Mouse (Mus musculus) bone marrow, adult 2 months (tissue): ENCODE data around the gene Kcnk6. TPM values are rescaled to one million over a fixed set of nuclear protein-coding genes. Genes with fewer than 3 reads are reported as not detected.
"Not testable (repeated sequence)": the region's sequence is repeated elsewhere in the genome, so short reads cannot be mapped to it uniquely, and the experiment has no call there.

ENCODE experiments used
- H3K27ac ChIP-seq: fragments of 200-500 bp; 2 replicates; pipeline ENCODE4 v1.5.1; 2012; ENCODE audit warnings: low read depth, mild to moderate bottlenecking, control low read depth, inconsistent platforms, low read length; ENCODE audit not compliant: control insufficient read depth, poor library complexity, insufficient read depth
- H3K4me1 ChIP-seq: fragments of 200-500 bp; 2 replicates; pipeline ENCODE4 v1.6.1; 2011; ENCODE audit warnings: low read length; ENCODE audit not compliant: control insufficient read depth, insufficient read depth
- H3K4me3 ChIP-seq: fragments of 200-500 bp; replicated peaks from 2 replicates; pipeline ENCODE3; 2011; ENCODE audit warnings: mild to moderate bottlenecking, low read depth, low read length, control low read depth; ENCODE audit not compliant: control insufficient read depth
- CTCF ChIP-seq: fragments of 200-500 bp; IDR thresholded peaks from 2 replicates; pipeline ENCODE4 v1.5.1; 2011; ENCODE audit warnings: low read length, control low read depth; ENCODE audit not compliant: control insufficient read depth, insufficient read depth
- POLR2A ChIP-seq: fragments of 200-500 bp; IDR thresholded peaks from 2 replicates; pipeline ENCODE4 v1.6.1; 2011; ENCODE audit warnings: low read depth, mild to moderate bottlenecking, control low read depth, low read length, borderline replicate concordance; ENCODE audit not compliant: control insufficient read depth
- WGBS: fragments of 180-500 bp; shearing (Covaris S2); methylation state at CpG from one replicate; pipeline ENCODE4 v1.1.7; 2018; 5-methylcytosine and 5-hydroxymethylcytosine counted together
- polyA plus RNA-seq: library from polyadenylated mRNA; stranded (reverse); fragments of >200 nt; gene quantifications from 2 replicates; pipeline ENCODE4 v1.2.4, GENCODE M21; 2011; ENCODE audit warnings: low replicate concordance; ENCODE audit not compliant: missing spikeins, insufficient read depth, insufficient read length

Kcnk6 gene
- polyA plus RNA-seq, 1 experiment: 8.8 TPM

DNA sequence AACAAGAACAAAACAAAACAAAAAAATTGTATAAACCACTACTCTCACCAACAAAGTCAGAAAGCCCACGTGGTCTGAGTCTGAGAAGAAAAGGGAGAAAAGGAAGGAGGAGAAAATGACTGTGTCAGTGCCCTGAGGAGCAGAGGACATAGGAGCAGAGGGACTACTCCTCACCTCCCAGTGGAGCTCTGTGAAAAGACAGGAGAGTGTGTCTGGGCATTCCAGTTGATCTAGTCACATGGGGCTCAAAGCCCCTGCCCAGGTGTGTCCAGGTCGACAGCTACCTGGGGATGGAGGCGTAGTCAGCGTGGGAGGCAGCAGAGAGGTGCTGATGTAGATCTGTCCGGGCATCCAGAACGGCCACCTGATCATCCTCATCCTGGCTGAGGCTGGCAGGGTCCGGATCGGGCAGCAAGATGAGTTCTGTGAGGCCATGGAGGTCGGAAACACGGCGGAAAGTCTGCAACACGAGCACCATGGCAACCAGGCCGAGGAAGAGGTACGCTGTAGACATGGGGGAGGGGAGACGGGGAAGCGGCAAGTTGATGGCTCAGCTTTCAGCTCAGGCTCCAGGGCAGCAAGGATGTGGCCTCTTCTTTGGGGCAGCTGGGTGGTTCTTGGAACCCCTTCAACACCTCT, 7.4 kb downstream of the Kcnk6 start:
- WGBS: 44% methylated on average over 16 of the region's 16 CpGs
- Histone ChIP-seq H3K4me1 (no peaks in the 10 kb centered on the region), H3K4me3 (no peak overlapping the region), H3K27ac (no peak overlapping the region)
- no peak for TF ChIP-seq POLR2A
- no peak for TF ChIP-seq CTCF

DNA sequence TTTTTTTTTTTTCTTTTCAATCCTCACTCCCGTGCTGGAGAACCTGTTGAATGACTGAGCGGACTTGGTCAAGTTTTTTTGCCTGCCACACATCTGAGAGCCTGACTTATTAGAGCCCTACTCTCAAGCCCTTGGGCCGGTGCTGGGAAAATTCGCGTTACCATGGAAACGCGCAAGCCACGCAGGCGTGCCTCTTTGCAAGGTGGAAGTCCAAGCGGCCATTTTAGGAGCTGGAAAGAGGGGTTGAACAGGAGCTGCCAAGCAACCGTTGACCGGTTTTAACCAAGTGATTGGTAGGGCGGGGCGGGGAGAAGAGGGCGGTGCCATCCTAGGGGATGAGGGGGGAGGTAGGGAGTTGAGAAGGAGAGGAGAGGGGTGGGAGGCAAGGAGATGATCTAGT, 17.5 kb downstream of the Kcnk6 start:
- H3K4me3 ChIP-seq: no peak overlapping the region
- TF ChIP-seq CTCF (no peak), POLR2A (no peak)
- H3K27ac ChIP-seq: no peak overlapping the region
- H3K4me1 ChIP-seq: no peaks in the 10 kb centered on the region
- 82% methylated on average over 15 of the region's 15 CpGs for WGBS

DNA sequence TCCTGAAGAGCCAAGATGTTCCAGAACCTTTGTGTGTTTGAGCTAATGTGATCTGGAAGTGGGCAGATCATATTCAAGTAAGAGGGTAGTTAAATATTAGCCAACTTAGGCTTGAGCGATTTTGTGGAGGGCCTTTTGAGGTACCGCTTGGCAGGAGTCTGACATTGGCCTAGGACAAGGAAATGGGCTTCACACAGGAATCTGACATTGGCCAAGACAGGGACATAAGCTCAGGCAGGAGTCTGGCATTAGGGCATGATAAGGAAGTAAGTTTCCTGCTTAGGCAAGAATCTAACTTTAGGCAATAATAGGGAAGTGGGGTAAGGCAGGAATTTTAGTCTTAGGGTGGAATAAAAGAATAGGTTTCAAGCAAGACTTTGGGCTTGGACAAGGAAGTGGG, 18.1 kb downstream of the Kcnk6 start:
- Histone ChIP-seq H3K4me1 (no peaks in the 10 kb centered on the region), H3K4me3 (no peak overlapping the region), H3K27ac (no peak overlapping the region)
- TF ChIP-seq POLR2A (no peak), CTCF (no peak)
- 67% methylated on average over 2 of the region's 2 CpGs for WGBS

DNA sequence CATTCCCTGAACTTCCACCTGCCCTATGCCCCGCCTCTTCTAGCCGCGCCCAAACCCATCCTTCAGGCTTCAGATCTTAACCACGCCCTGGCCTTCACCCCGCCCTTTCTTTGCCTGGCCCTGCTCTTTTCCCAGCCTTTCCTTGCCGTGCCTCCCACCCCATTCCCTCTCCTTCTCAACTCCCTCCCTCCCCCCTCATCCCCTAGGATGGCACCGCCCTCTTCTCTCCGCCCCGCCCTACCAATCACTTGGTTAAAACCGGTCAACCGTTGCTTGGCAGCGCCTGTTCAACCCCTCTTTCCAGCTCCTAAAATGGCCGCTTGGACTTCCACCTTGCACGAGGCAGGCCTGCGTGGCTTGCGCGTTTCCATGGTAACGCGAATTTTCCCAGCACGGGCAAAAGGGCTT, 18.6 kb downstream of the Kcnk6 start, which contains the start of gene Catsperg1:
TSS of gene Catsperg1 (minus strand) at position 361 of the 408 bp plus-strand sequence.
- no peak for TF ChIP-seq POLR2A
- TF ChIP-seq CTCF: no peak
- Histone ChIP-seq H3K27ac (no peak within 1 kb of the TSS), H3K4me1 (no peaks in the 10 kb centered on the region), H3K4me3 (no peak within 1 kb of the TSS)
- 67% methylated on average over 20 of the region's 20 CpGs for WGBS

DNA sequence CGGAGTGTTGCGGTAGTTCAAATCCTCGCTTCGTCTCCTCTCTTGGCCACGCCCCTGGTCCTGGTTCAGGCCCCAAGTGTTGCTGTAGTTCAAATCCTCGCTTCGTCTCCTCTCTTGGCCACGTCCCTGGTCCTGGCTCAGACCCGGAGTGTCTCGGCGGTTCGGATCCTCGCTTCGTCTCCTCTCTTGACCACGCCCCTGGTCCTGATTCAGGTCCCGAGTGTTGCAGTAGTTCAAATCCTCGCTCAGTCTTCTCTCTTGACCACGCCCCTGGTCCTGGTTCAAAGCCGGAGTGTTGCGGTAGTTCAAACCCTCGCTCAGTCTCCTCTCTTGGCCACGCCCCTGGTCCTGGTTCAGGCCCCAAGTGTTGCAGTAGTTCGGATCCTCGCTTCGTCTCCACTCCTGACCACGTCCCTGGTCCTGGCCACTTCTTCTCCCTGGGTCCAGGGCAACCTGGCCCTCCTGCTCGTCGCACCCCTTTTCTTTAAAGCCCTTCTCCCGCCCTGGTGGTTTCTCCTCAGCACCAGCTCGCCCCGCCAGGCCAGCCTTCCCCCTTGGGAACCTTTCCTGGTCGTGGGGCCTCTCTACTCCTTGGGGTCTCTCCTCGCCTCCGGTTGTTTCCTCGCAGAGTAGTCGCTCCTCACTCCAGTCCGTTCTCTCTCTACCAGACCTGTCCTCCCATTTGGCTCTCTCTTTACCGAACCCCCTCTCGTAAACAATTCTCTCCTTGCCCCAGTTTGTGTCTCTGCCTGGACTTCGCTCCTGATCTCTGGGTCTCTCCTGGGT, 19.3 kb downstream of the Kcnk6 start:
- not testable (repeated sequence) for H3K4me1 ChIP-seq, H3K27ac ChIP-seq
- WGBS: 85% methylated on average over 40 of the region's 40 CpGs

DNA sequence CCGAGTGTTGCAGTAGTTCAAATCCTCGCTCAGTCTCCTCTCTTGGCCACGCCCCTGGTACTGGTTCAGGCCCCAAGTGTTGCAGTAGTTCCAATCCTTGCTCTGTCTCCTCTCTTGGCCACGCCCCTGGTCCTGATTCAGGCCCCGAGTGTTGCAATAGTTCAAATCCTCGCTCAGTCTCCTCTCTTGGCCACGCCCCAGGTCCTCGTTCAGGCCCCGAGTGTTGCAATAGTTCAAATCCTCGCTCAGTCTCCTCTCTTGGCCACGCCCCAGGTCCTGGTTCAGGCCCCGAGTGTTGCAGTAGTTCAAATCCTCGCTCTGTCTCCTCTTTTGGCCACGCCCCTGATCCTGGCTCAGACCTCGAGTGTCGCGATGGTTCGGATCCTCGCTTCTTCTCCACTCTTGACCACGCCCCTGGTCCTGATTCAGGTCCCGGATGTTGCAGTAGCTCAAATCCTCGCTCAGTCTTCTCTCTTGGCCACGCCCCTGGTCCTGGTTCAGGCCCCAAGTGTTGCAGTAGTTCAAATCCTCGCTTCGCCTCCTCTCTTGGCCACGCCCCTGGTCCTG, 20.0 kb downstream of the Kcnk6 start:
- no peak for TF ChIP-seq POLR2A
- TF ChIP-seq CTCF: no peak
- Histone ChIP-seq H3K27ac (no peak overlapping the region), H3K4me3 (peak overlapping the region; percentile 73), H3K4me1 (no peaks in the 10 kb centered on the region)
- WGBS: 58% methylated on average over 26 of the region's 26 CpGs

More for the DNA sequence above, 19.3 kb downstream of the Kcnk6 start:
- H3K4me3 ChIP-seq: not testable (repeated sequence)

DNA sequence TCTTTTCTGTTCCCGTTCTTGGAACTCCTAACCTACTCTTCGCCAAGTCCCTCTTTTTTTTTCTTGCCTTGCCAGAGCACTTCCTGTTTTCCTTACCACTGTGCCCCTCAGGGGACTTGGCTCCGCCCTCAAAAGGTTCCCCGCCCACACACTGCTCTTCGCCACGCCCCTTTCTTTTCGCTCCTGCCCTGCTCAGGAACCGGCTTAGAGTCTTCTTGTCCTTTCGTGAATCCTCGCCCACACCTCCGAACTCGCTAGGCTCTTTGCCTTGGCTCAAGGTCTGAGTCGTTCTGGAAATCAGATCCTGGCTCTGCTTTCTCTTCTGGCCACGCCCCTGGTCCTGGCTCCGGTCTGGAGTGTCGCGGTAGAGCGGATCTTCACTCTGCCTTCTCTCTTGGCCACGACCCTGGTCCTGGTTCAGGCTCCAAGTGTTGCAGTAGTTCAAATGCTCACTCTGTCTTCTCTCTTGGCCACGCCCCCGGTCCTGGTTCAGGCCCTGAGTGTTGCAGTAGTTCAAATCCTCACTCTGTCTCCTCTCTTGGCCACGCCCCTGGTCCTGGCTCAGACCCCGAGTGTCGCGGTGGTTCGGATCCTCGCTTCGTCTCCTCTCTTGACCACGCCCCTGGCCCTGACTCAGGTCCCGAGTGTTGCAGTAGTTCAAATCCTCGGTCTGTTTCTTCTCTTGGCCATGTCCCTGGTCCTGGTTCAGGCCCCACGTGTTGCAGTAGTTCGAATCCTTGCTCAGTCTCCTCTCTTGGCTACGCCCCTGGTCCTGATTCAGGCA, 20.7 kb downstream of the Kcnk6 start:
- TF ChIP-seq POLR2A (no peak), CTCF (no peak)

DNA sequence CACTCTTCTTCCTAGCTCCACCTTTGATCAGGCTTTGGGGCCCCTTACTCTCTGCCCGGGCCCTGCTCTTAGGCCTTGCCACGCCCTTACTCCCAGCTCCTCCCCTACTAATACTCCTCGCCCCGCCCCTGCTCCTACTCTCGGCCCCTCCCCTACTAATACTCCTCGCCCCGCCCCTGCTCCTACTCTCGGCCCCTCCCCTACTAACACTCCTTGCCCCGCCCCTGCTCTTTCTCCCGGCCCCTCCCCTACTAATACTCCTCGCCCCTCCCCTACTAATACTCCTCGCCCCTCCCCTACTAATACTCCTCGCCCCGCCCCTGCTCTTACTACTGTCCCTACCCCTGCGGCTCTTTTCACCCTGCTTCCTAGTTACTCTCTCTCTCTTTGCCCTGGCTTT, 21.3 kb downstream of the Kcnk6 start:
- peak overlapping the region; percentile 65 for H3K27ac ChIP-seq
- peak overlapping the region; percentile 73 for H3K4me3 ChIP-seq
- not testable (repeated sequence) for H3K4me1 ChIP-seq
- 15% methylated on average over 15 of the region's 15 CpGs for WGBS

More for the DNA sequence above, 20.7 kb downstream of the Kcnk6 start:
- WGBS: 7% methylated on average over 34 of the region's 34 CpGs
- Histone ChIP-seq H3K4me1 (no peaks in the 10 kb centered on the region), H3K4me3 (peak overlapping the region; percentile 73), H3K27ac (peak overlapping the region; percentile 65)
